Mouse (Mus musculus) CD4-positive naive resting alpha-beta T cell, adult 76 days (primary cell): ENCODE measurements around the gene Glra3. TPM values are rescaled to one million over a fixed set of nuclear protein-coding genes. Genes with fewer than 3 reads are reported as not detected.

Experiments
- total RNA-seq: library from RNA; stranded (reverse); gene quantifications from one replicate; pipeline ENCODE4 v1.2.4, GENCODE M21; 2023

The Glra3 gene
- not detected for total RNA-seq

DNA sequence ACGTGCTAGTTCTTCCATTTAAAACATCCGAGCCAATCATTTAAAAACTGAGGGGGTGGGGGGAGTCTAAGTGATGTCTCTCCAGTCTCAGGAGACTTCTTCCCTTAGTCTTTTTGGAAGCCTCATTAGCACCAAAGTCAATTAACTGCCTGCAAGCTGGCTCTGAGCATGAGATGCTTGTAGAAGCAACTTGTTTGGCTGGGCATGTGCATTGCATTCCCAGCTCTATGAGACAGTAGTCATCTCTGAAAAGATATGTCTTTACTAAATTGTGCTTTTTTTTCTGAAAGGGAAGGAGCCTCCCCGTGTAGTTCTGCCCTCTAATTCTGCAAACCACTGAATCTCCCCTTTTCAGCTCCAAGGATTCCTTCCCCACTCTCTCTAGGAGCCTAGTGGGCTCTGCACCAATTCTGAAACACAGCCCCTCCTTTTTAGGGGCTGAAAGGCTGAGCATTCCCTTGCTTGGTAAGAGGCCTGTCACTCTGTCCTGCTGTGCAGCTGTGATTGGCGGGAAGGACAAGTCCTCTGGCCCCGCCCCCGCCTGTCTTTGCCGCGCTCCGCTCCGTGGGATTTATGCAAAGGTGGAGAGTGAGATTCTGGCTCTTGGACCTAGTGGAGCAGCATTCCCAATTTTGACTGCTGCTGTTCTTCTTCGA is at the start of gene Glra3:
Gene Glra3, plus strand, starts transcription at position 591 of the 656 bp plus-strand sequence.

DNA sequence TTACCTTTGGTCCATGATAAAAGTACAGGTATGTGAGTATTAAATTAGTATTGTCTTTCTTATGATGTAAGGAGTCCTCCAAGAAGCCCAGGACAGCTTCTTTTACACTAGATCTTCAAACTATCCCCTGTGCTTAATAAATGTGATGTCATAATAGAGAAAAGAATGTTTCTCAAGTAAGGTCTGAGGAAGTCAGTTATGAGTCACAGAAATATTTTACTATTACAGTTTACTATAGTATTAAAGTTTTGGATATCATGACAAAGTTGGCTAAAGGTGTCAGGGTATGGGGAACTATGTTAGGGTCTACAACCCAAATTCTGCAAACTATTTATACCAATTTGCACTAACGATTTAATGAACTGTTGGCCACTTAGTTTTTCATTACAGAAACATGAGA is 33.4 kb upstream of the Glra3 start, which contains the start of gene Adam29:
Gene Adam29, minus strand, starts transcription at position 101 of the 400 bp plus-strand sequence.

Other genes with a start within 250 kb of the Glra3 start
- gene Adam29, start 33.5 kb upstream of the Glra3 start, total RNA-seq: not detected